Mouse (Mus musculus) stomach, postnatal 0 days (tissue): Measurements from ENCODE around the gene Hsdl2.

Experiments
- CTCF ChIP-seq: IDR thresholded peaks from 2 replicates; pipeline ENCODE4 v1.5.1; 2016; ENCODE audit warnings: antibody characterized with exemption, low read depth, mild to moderate bottlenecking, moderate library complexity
- EP300 ChIP-seq: optimal IDR thresholded peaks from 2 replicates; pipeline ENCODE3; 2016; ENCODE audit warnings: antibody characterized with exemption

- TF ChIP-seq CTCF (no peak), EP300 (no peak)
Observed at GRCm38 (mm10) chr4:59585097-59585496, 3.7 kb downstream of the Hsdl2 start.
